Mouse (Mus musculus) midbrain, embryonic 12.5 days (tissue): ENCODE measurements around the gene Micu1. TPM values are rescaled to one million over a fixed set of nuclear protein-coding genes. Genes with fewer than 3 reads are reported as not detected.

ENCODE experiments used
- ATAC-seq: fragments of 200-750 bp; cut with Nextera tagmentation; 2 replicates; pipeline ENCODE4 v1.8.0; 2017; ENCODE audit warnings: low read depth, moderate TSS enrichment, moderate library complexity; ENCODE audit not compliant: low FRiP score
- H3K27ac ChIP-seq: fragments of 300-500 bp; sonication (generic); replicated peaks from 2 replicates; pipeline ENCODE4 v1.5.1; 2016; ENCODE audit warnings: mild to moderate bottlenecking
- H3K27me3 ChIP-seq: fragments of 300-500 bp; sonication (generic); 2 replicates; pipeline ENCODE4 v1.6.1; 2016; ENCODE audit warnings: mild to moderate bottlenecking
- H3K36me3 ChIP-seq: fragments of 300-500 bp; sonication (generic); 2 replicates; pipeline ENCODE4 v1.6.1; 2016
- H3K4me1 ChIP-seq: fragments of 300-500 bp; sonication (generic); 2 replicates; pipeline ENCODE4 v1.6.1; 2016
- H3K4me2 ChIP-seq: fragments of 300-500 bp; sonication (generic); replicated peaks from 2 replicates; pipeline ENCODE4 v1.6.1; 2016; ENCODE audit warnings: mild to moderate bottlenecking, moderate library complexity
- H3K4me3 ChIP-seq: fragments of 300-500 bp; sonication (generic); 2 replicates; pipeline ENCODE4 v1.5.1; 2016; ENCODE audit warnings: mild to moderate bottlenecking
- H3K9ac ChIP-seq: fragments of 300-500 bp; sonication (generic); replicated peaks from 2 replicates; pipeline ENCODE4 v1.6.1; 2016; ENCODE audit warnings: mild to moderate bottlenecking, moderate library complexity
- H3K9me3 ChIP-seq: fragments of 300-500 bp; sonication (generic); 2 replicates; pipeline ENCODE4 v1.6.1; 2016; ENCODE audit warnings: mild to moderate bottlenecking
- WGBS: fragments of 180-500 bp; shearing (Covaris S2); methylation state at CpG from one replicate; pipeline ENCODE4 v1.1.7; 2016; 5-methylcytosine and 5-hydroxymethylcytosine counted together
- polyA plus RNA-seq: library from polyadenylated mRNA; unstranded; fragments of >200 nt; fragmentation: Nextera tagmentation; extraction: Ambion mirVana; gene quantifications from 2 replicates; pipeline ENCODE4 v1.2.1, GENCODE M21; 2016

The Micu1 gene
- polyA plus RNA-seq, 1 experiment from 2014 or later = 75.3 TPM

DNA sequence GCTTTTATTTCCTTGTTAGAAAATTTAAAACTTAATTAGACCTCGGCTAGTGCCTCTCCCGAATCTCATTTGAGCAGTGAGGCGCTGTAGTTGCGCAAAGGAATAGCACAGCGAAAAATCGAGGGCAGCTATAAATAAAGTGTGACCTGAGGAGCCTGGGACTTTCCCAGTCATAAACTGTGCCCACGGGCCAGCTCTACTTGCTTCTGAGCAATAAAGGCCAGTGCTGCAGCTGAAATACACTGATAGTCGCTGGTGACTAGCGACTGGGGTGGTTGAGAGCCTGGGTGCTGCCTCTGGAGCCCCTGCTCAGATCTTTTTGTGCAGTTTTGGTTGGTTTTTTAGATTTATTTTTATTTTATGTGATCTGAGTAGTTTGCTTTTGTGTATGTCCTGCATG is 142.4 kb downstream of the Micu1 start:
- 92% methylated on average over 9 of the region's 9 CpGs for WGBS
- Histone ChIP-seq H3K27ac (no peak overlapping the region), H3K27me3 (no peaks in the 10 kb centered on the region), H3K4me3 (no peak overlapping the region), H3K36me3 (no peaks in the 10 kb centered on the region), H3K4me2 (no peak overlapping the region), H3K9ac (no peak overlapping the region), H3K9me3 (no peaks in the 10 kb centered on the region), H3K4me1 (no peaks in the 10 kb centered on the region)
- no peak for ATAC-seq

DNA sequence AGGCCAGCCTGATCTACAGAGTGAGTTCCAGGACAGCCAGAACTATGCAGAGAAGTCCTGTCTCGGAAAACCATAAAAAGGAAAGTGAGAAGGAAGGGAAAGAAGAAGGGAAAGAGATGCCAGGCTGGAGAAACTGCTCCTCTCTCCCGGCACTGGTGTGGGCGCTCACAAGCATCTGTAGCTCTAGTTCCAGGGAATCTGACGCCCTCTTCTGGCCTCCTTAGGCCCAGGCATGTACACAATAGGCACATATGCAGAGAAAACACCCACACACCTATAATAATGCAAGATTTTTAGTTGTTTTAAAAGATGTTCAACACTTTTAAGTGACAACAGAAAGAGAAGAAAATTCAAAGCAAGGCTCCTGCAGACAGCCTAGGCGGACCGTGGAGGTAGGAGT is 144.1 kb downstream of the Micu1 start:
- no peak for ATAC-seq
- no peaks in the 10 kb centered on the region for H3K27me3 ChIP-seq
- no peak overlapping the region for H3K4me3 ChIP-seq
- H3K4me2 ChIP-seq = no peak overlapping the region
- WGBS = 78% methylated on average over 6 of the region's 6 CpGs
- H3K27ac ChIP-seq = no peak overlapping the region
- no peaks in the 10 kb centered on the region for H3K9me3 ChIP-seq
- H3K9ac ChIP-seq = no peak overlapping the region
- no peaks in the 10 kb centered on the region for H3K36me3 ChIP-seq
- no peaks in the 10 kb centered on the region for H3K4me1 ChIP-seq

DNA sequence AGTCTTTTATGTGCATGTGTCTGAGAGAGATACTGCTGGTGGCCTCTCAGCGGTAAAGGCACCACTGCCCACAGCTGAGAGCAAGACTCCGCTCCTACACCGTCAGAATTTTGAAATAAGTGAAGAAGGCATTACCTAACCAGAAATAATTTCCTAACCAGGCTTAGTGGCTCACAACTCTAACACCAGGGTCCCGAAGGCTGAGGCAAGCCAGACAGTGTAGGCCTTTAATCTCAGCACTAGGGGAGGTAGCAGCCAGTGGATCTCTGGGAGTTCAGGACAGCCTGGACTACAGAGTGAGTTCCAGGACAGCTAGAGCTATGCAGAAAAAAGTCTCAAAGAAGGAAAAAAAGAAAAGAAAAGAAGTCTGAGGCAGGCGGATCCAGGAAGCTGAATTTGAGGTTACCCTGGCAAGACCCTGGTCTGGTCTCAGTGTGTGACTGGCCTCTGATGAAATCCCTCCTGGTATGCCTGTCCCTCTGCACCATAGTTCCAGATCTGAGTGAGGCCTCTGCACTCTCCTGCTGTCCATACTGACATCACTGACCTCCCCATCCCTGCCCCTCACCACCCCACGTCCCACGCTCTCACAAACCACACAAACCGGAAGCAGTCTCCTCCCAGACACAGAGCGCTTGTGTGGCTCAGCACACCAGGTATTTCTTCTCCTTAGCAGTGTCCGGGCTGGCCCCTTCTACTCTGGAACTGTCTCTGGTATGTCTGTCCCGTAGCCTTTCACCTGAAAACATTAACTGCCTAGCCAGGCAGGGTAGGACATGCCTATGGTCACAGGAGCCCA is 146.0 kb downstream of the Micu1 start:
- H3K4me3 ChIP-seq = no peak overlapping the region
- no peak overlapping the region for H3K27ac ChIP-seq
- H3K4me1 ChIP-seq = no peaks in the 10 kb centered on the region
- no peak overlapping the region for H3K4me2 ChIP-seq
- H3K36me3 ChIP-seq = no peaks in the 10 kb centered on the region
- H3K27me3 ChIP-seq = no peaks in the 10 kb centered on the region
- H3K9ac ChIP-seq = no peak overlapping the region
- ATAC-seq = no peak
- 78% methylated on average over 11 of the region's 11 CpGs for WGBS
- no peaks in the 10 kb centered on the region for H3K9me3 ChIP-seq

DNA sequence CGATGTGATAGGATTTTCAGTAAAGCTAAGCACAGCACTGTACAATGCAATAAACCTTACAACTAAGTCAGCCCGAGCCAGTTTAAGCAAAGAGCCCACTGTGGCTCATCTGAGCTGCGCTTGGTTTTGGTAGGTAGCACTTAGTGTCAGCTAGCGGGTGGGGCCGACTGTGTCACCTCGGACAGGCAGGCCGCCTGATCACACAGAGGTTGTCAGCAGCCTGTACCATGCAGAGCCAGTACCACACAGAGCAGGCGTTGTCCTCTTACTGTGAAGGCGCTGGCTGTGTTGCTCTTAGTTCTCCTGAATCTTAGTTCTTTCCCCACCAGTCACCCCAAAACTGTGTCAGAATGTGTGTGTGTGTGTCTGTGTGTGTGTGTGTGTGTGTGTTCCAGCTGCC is 146.7 kb downstream of the Micu1 start:
- 69% methylated on average over 9 of the region's 9 CpGs for WGBS
- H3K9ac ChIP-seq = no peak overlapping the region
- no peaks in the 10 kb centered on the region for H3K36me3 ChIP-seq
- H3K4me2 ChIP-seq = no peak overlapping the region
- no peak overlapping the region for H3K4me3 ChIP-seq
- H3K27ac ChIP-seq = no peak overlapping the region
- H3K9me3 ChIP-seq = no peaks in the 10 kb centered on the region
- no peaks in the 10 kb centered on the region for H3K4me1 ChIP-seq
- no peaks in the 10 kb centered on the region for H3K27me3 ChIP-seq
- ATAC-seq = no peak

DNA sequence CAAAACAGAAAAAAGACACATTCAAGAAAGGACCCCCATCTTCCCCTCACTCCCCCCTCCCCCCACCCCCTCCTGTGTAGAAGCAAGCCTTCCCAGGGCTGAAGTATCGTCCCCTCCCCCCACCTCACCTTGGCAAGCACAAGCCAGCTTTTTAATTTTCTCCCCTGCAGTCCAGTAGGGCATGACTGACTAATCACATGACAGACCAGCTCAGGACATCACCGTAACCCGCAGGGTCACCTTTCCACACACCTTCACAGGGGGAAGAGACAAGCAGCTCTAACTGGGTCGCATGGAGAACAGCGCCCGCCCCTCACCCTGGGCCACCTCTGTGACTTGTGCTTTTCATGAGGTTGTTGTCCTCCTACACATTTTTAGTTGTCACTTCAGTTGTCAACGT is 147.1 kb downstream of the Micu1 start:
- H3K9ac ChIP-seq = no peak overlapping the region
- no peaks in the 10 kb centered on the region for H3K36me3 ChIP-seq
- H3K4me1 ChIP-seq = no peaks in the 10 kb centered on the region
- 85% methylated on average over 6 of the region's 7 CpGs for WGBS
- ATAC-seq = no peak
- H3K27me3 ChIP-seq = no peaks in the 10 kb centered on the region
- no peak overlapping the region for H3K27ac ChIP-seq
- no peak overlapping the region for H3K4me3 ChIP-seq
- H3K4me2 ChIP-seq = no peak overlapping the region
- H3K9me3 ChIP-seq = no peaks in the 10 kb centered on the region

DNA sequence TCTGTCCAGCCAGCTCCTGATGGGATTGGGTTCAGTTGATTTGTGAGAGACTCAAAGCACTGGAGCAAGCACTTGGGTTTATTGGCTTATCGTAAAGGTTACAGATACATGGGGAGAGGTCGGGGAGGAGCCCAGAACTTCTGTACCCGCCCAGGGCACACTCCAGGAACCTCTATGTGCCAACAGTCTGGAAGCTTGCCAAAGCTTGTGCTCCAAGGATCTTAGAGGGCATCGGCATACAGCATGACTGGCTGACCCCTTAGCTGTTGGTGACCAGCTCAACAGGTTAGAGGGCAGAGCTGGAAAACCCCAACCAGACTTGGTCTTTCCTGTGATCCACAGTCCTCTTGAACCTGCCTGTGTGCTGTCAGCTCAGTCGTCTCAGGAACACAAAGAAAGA is 154.9 kb downstream of the Micu1 start:
- 90% methylated on average over 5 of the region's 5 CpGs for WGBS
- Histone ChIP-seq H3K4me2 (no peak overlapping the region), H3K27ac (no peak overlapping the region), H3K4me1 (no peaks in the 10 kb centered on the region), H3K9me3 (no peaks in the 10 kb centered on the region), H3K9ac (no peak overlapping the region), H3K36me3 (no peaks in the 10 kb centered on the region), H3K27me3 (no peaks in the 10 kb centered on the region), H3K4me3 (no peak overlapping the region)
- no peak for ATAC-seq

DNA sequence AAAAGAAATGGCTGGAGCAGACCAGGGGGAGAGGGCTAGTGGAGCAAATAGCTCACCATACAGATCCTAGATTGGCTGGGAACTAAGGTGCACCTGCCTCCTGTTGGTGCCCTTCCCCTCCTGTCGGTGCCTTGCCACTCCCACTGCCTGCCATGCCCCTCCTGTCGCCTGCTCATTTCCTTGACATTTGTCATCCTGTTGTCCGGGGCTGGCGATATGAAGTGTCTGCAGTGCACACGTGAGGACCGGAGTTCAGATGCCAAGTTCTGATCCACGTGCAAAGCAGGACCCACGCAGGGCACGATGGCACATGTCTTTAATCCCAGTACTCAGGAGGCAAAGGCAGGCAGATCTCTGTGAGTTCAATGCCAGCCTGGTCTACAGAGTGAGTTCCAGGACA is 158.4 kb downstream of the Micu1 start:
- Histone ChIP-seq H3K9ac (no peak overlapping the region), H3K27me3 (0 out of 2 replicates have a peak, but pooled peaks cover 3% of the 10 kb centered on the region), H3K36me3 (no peaks in the 10 kb centered on the region), H3K27ac (no peak overlapping the region), H3K4me1 (peaks cover 3% of the 10 kb centered on the region; the same call in 1 of the 2 replicates), H3K4me3 (no peak overlapping the region), H3K9me3 (no peaks in the 10 kb centered on the region), H3K4me2 (no peak overlapping the region)
- ATAC-seq = no peak
- WGBS = 88% methylated on average over 9 of the region's 9 CpGs

DNA sequence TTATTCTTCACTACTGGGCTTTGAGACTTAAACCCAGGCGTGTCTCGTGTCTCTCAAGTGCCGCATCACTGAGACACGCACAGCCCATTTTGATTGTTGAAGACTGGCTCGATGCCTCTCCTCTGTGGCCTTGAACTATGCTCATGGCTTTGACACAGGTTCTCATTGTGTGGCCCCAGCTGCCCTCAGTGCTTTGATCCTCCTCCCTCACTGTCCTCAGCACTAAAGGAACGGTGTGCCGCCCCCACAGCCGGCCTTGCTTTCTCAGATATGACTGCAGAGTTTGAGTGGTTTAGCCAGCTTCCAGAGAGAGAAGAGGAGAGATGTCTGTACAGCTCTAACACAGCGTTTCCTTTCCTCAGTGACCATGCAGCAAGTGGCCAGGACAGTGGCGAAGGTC is 158.9 kb downstream of the Micu1 start:
- Histone ChIP-seq H3K27me3 (0 out of 2 replicates have a peak, but pooled peaks cover 3% of the 10 kb centered on the region), H3K27ac (no peak overlapping the region), H3K9ac (no peak overlapping the region), H3K4me2 (no peak overlapping the region), H3K4me3 (no peak overlapping the region), H3K9me3 (no peaks in the 10 kb centered on the region), H3K4me1 (peaks cover 3% of the 10 kb centered on the region; the same call in 1 of the 2 replicates), H3K36me3 (no peaks in the 10 kb centered on the region)
- ATAC-seq = no peak
- 81% methylated on average over 10 of the region's 10 CpGs for WGBS

DNA sequence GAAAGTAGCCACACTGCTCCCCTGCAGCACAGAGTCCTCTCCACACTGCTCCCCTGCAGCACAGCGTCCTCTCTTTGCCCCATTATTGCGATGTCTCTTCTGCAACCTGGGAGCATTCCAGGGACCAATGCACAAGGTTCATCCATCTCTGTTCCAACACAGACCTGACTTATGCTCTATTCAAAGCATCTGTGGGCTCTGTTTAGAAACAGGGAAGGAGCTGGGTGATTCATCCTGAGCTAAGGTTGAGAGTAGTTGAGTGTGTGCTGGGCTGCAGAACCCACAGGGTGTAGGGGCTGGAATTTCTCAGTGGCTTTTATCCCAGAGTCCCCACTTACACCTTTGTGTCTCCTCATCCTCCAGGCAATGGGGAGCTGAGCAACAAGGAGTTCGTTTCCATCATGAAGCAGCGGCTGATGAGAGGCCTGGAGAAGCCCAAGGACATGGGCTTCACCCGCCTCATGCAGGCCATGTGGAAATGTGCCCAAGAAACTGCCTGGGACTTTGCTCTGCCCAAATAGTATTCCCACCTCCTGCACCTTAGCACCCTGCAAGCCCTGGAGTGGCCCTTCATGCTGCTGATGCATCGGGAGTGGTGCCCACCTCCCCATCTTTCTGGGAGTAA is 160.7 kb downstream of the Micu1 start:
- no peak overlapping the region for H3K4me3 ChIP-seq
- ATAC-seq = no peak
- H3K36me3 ChIP-seq = no peaks in the 10 kb centered on the region
- peaks cover 3% of the 10 kb centered on the region; the same call in 1 of the 2 replicates for H3K4me1 ChIP-seq
- no peak overlapping the region for H3K9ac ChIP-seq
- no peaks in the 10 kb centered on the region for H3K9me3 ChIP-seq
- no peak overlapping the region for H3K4me2 ChIP-seq
- 0 out of 2 replicates have a peak, but pooled peaks cover 3% of the 10 kb centered on the region for H3K27me3 ChIP-seq
- WGBS = 91% methylated on average over 6 of the region's 6 CpGs
- H3K27ac ChIP-seq = no peak overlapping the region

DNA sequence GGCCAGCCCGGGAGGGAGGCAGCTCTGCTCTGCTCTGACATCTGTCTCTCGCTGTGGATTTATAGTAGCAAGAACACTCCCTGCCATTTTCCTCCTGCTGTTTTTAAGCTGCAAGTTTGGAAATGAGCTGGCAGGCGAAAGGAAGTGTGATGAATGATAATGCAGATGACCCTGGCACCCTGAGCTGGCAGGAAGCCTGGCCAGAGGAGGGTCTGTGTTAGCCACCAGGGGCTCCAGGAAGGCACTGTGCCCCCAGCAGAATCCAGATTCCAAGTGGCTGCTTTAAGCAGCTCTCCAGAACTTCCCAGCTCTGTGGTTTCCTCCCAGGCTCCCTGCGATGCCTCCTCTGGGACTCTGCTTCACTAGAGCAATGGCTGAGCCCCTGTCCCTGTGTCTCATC is 161.3 kb downstream of the Micu1 start:
- H3K9ac ChIP-seq = no peak overlapping the region
- no peak for ATAC-seq

DNA sequence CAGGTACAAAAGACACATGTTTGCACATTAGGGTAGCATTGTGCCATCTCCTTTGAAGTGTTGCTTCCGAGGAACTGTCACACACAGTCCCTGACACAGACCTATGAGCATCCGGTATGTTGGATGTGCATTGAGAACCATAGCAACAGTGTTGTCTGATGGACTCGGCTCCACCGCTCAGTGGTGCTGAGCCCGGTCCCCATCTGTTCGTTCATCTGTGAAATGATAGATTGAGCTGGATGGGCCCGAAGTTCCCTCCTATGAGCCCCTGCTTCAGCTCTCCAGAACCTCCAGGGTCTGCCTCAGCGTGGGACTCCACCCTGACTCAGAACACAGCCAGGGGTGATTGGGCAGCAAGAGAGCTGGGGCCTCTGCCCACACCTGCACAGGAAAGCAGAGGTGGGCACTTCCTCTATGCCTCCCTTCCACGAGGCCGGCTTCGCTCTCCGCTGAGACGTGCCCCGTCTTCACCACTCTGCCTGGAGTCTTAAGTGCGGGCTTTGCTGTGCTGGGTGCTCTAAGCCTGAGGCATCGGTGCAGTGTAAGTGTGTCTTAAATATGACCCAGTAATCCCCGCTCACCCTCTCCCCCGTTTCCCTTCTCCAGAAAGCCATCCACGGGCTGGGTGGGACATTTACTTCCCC is 162.1 kb downstream of the Micu1 start:
- H3K9ac ChIP-seq = no peak overlapping the region
- no peaks in the 10 kb centered on the region for H3K36me3 ChIP-seq
- ATAC-seq = no peak
- peaks cover 3% of the 10 kb centered on the region; the same call in 1 of the 2 replicates for H3K4me1 ChIP-seq
- no peaks in the 10 kb centered on the region for H3K9me3 ChIP-seq
- no peak overlapping the region for H3K27ac ChIP-seq
- H3K4me2 ChIP-seq = no peak overlapping the region
- H3K27me3 ChIP-seq = 0 out of 2 replicates have a peak, but pooled peaks cover 3% of the 10 kb centered on the region
- WGBS = 63% methylated on average over 19 of the region's 19 CpGs
- no peak overlapping the region for H3K4me3 ChIP-seq

More for the DNA sequence above, 161.3 kb downstream of the Micu1 start:
- Histone ChIP-seq H3K4me3 (no peak overlapping the region), H3K36me3 (no peaks in the 10 kb centered on the region), H3K4me1 (peaks cover 3% of the 10 kb centered on the region; the same call in 1 of the 2 replicates), H3K4me2 (no peak overlapping the region), H3K27me3 (0 out of 2 replicates have a peak, but pooled peaks cover 3% of the 10 kb centered on the region), H3K27ac (no peak overlapping the region), H3K9me3 (no peaks in the 10 kb centered on the region)
- WGBS = 44% methylated on average over 4 of the region's 4 CpGs
